Mouse (Mus musculus) kidney, postnatal 10 days (tissue): ENCODE results near the gene Foxc2.
"Not testable (repeated sequence)": the region's sequence is repeated elsewhere in the genome, so short reads cannot be mapped to it uniquely, and the experiment has no call there.

Experiments
- DNase-seq: peaks from one replicate; pipeline ENCODE4 v3.0.0; 2021; ENCODE audit warnings: mixed read lengths

Gene Foxc2

GRCm38 (mm10) chr8:121119635-121120455 lies 3.9 kb downstream of the Foxc2 start:
- no peak for DNase-seq

- no peak for DNase-seq
Measured at GRCm38 (mm10) chr8:121120456-121121419, 4.8 kb downstream of the Foxc2 start.

GRCm38 (mm10) chr8:121121704-121122103 lies 5.7 kb downstream of the Foxc2 start:
- DNase-seq, result no peak

GRCm38 (mm10) chr8:121122368-121122767 lies 6.4 kb downstream of the Foxc2 start:
- DNase-seq, result no peak

DNA sequence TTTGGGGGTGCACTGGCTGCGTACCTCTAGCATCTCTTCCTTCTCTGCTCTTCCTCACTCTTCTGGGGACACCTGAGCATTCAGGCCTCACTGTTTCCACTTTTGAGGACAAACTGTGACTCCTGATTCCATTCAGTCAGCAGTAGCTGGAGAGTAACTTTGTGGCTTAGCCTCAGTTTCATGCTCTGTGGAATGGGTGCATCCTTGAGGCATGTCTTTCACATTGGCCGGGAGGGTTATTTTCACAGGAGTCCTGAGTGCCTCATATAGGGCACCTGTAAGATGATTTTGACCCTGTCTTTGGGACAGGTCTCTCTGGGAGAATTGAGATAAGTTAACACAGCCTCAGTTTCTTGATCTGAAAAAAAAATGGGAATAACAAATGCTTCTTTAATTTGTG lies 7.1 kb downstream of the Foxc2 start:
- no peak for DNase-seq

GRCm38 (mm10) chr8:121124547-121125239 lies 8.7 kb downstream of the Foxc2 start:
- DNase-seq, result peak; percentile 71

DNA sequence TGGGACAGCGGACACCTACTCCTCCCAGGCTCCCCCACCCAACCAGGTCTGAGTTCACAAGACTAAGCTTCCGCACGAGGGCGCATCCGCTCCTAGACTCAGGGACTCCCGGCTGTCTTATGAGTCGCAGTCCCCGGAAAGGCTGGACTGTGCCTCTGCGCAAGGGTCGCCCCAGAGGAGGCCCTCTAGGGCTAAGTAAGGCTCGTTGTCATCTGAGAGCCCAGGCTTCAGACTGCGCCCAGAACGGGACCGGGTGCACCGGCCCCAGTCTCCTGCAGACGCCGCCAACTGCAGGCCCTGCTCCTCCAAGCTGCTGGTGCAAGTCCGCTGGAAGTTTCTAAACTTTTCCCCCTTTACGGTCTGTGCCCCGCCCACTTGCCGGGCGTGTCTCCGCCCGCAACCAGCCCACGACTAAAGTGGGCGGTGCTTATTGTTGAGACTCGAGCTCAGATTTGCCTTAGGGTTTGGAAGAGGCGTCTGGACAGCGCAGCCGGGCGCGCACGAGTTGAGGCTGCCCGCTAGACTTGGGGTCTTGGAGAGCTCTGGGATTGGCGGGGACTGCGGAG lies 9.4 kb downstream of the Foxc2 start:
- peak; percentile 90 for DNase-seq

DNA sequence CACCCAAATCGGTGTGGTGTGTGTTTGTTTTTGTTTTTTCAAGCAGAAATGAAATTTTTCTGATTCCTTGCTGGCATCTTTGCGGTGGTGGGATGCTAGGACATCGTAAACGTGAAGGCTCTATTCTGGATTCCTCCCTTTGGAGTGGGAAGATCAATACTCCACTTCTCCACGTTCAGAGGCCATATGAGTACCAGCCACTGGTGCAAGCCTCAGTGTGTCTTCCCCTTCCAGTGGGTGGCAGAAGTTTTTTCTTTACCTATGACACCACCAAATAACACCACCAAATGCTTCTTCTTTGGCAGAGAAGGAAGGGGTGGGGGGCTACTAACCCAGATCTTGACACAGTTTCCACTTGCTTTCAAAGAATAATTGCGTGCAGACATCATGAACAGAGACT lies 10.2 kb downstream of the Foxc2 start:
- no peak for DNase-seq

DNA sequence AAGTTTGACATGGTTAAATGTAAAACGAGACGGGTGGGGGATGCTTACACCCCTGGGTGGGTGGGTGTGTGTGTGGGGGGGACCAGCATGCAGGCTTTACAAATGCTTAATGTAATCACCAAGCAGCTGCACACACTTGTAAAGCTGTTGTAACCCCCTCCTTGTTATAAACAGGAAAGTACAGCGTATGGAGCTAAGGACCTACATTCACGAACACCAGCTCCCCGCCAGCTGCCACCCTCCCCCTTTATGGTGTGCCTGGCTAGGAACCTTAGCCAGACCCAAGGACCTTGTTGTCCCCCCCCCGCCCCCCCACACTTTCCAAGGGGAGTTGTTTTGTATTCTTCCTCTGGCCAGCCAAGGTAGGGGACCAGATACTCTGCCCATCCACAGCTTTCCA lies 10.7 kb downstream of the Foxc2 start:
- DNase-seq, result no peak

GRCm38 (mm10) chr8:121127291-121127701 lies 11.3 kb downstream of the Foxc2 start:
- peak; percentile 60 for DNase-seq

GRCm38 (mm10) chr8:121127756-121128375 lies 11.9 kb downstream of the Foxc2 start, which contains the start of gene Foxl1:
Gene Foxl1, plus strand, starts transcription at chr8:121127940.
- peak; percentile 59 for DNase-seq

- peak; percentile 56 for DNase-seq
Measured at GRCm38 (mm10) chr8:121128531-121129264, 12.7 kb downstream of the Foxc2 start.

DNA sequence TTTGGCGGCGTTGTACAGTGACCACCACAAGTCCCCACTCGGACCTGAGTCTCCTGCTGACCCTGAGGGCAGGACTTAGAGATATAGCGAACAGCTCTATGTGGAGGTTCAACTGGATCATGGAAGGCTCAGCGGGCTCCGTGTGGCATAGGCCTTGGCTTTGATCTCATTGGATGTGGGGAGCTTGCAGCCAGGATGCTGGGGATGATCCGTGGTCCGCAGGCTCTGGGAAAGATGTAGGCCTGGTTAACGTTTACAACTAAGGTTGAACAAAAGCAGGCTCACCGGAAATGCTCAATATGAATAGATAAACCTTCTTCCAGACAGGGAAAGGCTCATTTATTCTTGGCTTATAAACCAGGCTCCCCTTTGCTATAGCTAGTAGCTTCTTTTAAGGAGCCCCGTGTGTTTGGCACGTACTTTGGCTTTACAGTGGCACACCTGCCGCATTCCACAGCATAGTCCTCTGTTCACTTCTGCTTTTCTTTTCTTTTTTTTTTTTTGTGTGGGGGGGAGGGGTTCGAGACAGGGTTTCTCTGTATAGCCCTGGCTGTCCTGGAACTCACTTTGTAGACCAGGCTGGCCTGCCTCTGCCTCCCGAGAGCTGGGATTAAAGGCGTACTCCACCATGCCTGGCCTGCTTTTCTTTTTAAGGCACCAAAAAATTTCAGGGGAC lies 13.4 kb downstream of the Foxc2 start:
- DNase-seq, result no peak

- peak; percentile 76 for DNase-seq
Measured at GRCm38 (mm10) chr8:121130522-121130921, 14.6 kb downstream of the Foxc2 start.

DNA sequence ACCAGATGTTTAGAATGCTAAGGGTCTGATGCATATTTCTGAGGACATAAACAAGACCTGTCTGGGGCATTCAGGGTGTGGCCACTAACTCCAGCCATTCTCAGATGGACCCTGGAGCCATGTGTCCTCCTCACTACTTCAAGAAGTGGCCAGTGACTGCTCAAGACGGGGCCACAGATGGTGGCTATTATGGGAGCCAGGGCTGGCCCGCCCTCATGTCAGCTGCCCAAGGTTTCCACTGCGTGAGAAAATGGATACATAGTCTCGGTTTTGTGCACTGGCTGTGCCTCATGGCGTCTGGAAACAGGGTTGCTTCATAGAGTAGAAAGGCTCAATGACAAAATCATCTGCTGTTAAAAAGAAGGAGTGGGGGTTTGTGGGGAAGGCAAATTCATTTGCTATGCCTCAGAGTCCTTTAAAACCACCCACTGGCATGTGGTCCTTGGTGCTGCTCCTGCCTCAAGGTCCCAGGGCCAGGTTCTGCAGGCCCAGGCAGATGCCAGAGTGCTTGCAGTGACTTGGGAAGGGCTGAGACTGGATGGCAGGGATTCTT lies 17.1 kb downstream of the Foxc2 start:
- no peak for DNase-seq

DNA sequence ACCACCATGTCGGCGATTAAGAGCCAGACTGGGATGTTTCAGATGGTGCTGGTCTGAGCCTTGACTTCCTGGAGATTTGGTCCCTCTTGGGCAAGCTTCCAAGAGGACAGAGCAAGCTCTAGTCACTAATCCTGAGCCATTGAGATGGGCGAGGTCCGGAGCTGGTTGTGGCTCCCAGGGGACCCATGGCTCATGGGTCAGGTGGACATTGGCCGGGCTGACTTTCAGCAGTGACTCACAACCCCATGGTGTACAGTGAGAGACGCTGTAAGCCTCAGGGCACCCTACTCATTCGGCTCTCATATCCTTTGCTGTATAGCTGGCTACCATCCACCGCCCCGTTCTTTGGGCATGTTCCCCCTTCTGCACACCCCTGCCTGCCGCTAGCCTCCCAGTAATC lies 18.1 kb downstream of the Foxc2 start:
- DNase-seq, result no peak

DNA sequence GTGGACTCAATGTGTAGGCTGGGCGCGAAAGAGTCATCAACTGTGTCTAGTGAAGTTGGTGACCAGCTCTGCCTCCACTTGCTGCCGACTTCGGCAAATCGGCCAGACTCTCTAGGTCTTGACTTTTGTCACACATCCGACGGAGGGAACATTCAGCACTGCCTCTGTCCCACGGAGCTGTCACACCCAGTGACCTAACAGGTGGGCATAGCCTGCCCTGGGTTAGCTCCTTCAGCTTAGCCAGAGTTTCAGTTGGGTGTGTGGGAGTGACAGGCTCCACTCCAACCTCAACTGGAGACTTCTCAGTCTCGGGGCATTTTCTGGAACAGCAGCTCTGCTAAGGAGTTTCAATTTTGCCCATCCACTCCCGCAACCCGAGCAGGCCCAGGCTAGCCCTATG lies 18.5 kb downstream of the Foxc2 start:
- DNase-seq, result peak; percentile 8

DNA sequence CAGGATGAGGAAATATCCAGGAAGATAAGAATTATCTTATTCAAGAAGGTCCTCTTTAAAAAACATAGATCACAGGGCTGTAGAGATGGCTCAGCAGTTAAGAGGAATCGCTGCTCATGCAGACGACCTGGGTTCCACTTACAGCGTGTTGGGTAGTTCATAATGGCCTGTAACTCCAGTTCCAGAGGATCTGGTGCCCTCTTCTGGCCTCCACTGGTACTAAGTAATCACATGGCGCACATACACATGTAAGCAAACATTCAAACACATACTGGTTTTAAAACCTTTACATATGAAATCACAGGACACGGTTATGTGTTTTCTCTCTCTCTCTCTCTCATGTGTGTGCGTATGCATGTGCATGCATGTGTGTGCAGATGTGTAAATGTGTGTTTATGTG lies 20.9 kb downstream of the Foxc2 start:
- DNase-seq, result no peak

GRCm38 (mm10) chr8:121145457-121146134 lies 29.6 kb downstream of the Foxc2 start:
- DNase-seq, result not testable (repeated sequence)

- no peak for DNase-seq
Measured at GRCm38 (mm10) chr8:121148573-121149083, 32.7 kb downstream of the Foxc2 start.
